Mouse (Mus musculus): ENCODE data around the gene Vmn1r89. TPM values are rescaled to one million over a fixed set of nuclear protein-coding genes. Genes with fewer than 3 reads are reported as not detected.

Vmn1r89 gene
- polyA plus RNA-seq (2015; fragmentation: Nextera tagmentation; extraction: Ambion mirVana), result not detected in 2 replicates

GRCm38 (mm10) chr7:13212720-13213119, at the start of gene Vmn1r89:
Vmn1r89 (plus strand) TSS chr7:13213020.
- no peaks in the 10 kb centered on the region for H3K27me3 ChIP-seq (ENCODE audit: insufficient read depth, low read length)
- H3K9ac ChIP-seq (replicated peaks; ENCODE audit: low read length), result no peak within 1 kb of the TSS
- no peak within 1 kb of the TSS for H3K27ac ChIP-seq (ENCODE audit: low read length)
- ATAC-seq (ENCODE audit: low FRiP score, low TSS enrichment), result no peak
- H3K9me3 ChIP-seq (ENCODE audit: low read length), result no peaks in the 10 kb centered on the region
- H3K4me3 ChIP-seq (ENCODE audit: low read length), result no peak within 1 kb of the TSS
- H3K4me2 ChIP-seq (replicated peaks; ENCODE audit: low read depth, low read length), result no peak within 1 kb of the TSS
- H3K4me1 ChIP-seq (ENCODE audit: insufficient read depth, low read length), result no peaks in the 10 kb centered on the region
- no peaks in the 10 kb centered on the region for H3K36me3 ChIP-seq (ENCODE audit: insufficient read depth, low read length)

GRCm38 (mm10) chr7:13260746-13261700, 48.2 kb downstream of the Vmn1r89 start:
- Histone ChIP-seq H3K27me3 (ENCODE audit: insufficient read depth, low read length) (no peaks in the 10 kb centered on the region), H3K27ac (ENCODE audit: low read length) (no peak overlapping the region), H3K4me3 (ENCODE audit: low read length) (no peak overlapping the region), H3K4me2 (replicated peaks; ENCODE audit: low read depth, low read length) (no peak overlapping the region), H3K9ac (replicated peaks; ENCODE audit: low read length) (no peak overlapping the region), H3K9me3 (ENCODE audit: low read length) (no peaks in the 10 kb centered on the region), H3K36me3 (ENCODE audit: insufficient read depth, low read length) (no peaks in the 10 kb centered on the region), H3K4me1 (ENCODE audit: insufficient read depth, low read length) (no peaks in the 10 kb centered on the region)
- WGBS, result 51% methylated on average over 49 of the region's 50 CpGs
- peak; percentile 46 for ATAC-seq (ENCODE audit: low FRiP score, low TSS enrichment)

GRCm38 (mm10) chr7:13263851-13264250, 51.0 kb downstream of the Vmn1r89 start:
- H3K4me2 ChIP-seq (replicated peaks; ENCODE audit: low read depth, low read length), result no peak overlapping the region
- no peaks in the 10 kb centered on the region for H3K27me3 ChIP-seq (ENCODE audit: insufficient read depth, low read length)
- no peak overlapping the region for H3K9ac ChIP-seq (replicated peaks; ENCODE audit: low read length)
- WGBS, result 90% methylated on average over 5 of the region's 5 CpGs
- no peak overlapping the region for H3K27ac ChIP-seq (ENCODE audit: low read length)
- ATAC-seq (ENCODE audit: low FRiP score, low TSS enrichment), result no peak
- no peaks in the 10 kb centered on the region for H3K9me3 ChIP-seq (ENCODE audit: low read length)
- no peaks in the 10 kb centered on the region for H3K36me3 ChIP-seq (ENCODE audit: insufficient read depth, low read length)
- no peaks in the 10 kb centered on the region for H3K4me1 ChIP-seq (ENCODE audit: insufficient read depth, low read length)
- H3K4me3 ChIP-seq (ENCODE audit: low read length), result no peak overlapping the region

GRCm38 (mm10) chr7:13264396-13264795, 51.6 kb downstream of the Vmn1r89 start:
- WGBS, result 61% methylated on average over 2 of the region's 2 CpGs
- no peaks in the 10 kb centered on the region for H3K27me3 ChIP-seq (ENCODE audit: insufficient read depth, low read length)
- H3K9ac ChIP-seq (replicated peaks; ENCODE audit: low read length), result no peak overlapping the region
- H3K4me2 ChIP-seq (replicated peaks; ENCODE audit: low read depth, low read length), result no peak overlapping the region
- no peak overlapping the region for H3K27ac ChIP-seq (ENCODE audit: low read length)
- H3K36me3 ChIP-seq (ENCODE audit: insufficient read depth, low read length), result no peaks in the 10 kb centered on the region
- no peak for ATAC-seq (ENCODE audit: low FRiP score, low TSS enrichment)
- no peak overlapping the region for H3K4me3 ChIP-seq (ENCODE audit: low read length)
- H3K9me3 ChIP-seq (ENCODE audit: low read length), result no peaks in the 10 kb centered on the region
- H3K4me1 ChIP-seq (ENCODE audit: insufficient read depth, low read length), result no peaks in the 10 kb centered on the region

- Histone ChIP-seq H3K27me3 (ENCODE audit: insufficient read depth, low read length) (no peaks in the 10 kb centered on the region), H3K4me1 (ENCODE audit: insufficient read depth, low read length) (no peaks in the 10 kb centered on the region), H3K36me3 (ENCODE audit: insufficient read depth, low read length) (peaks cover 2% of the 10 kb centered on the region; the same call in 1 of the 2 replicates), H3K4me2 (replicated peaks; ENCODE audit: low read depth, low read length) (no peak overlapping the region), H3K27ac (ENCODE audit: low read length) (no peak overlapping the region), H3K9ac (replicated peaks; ENCODE audit: low read length) (no peak overlapping the region), H3K9me3 (ENCODE audit: low read length) (no peaks in the 10 kb centered on the region), H3K4me3 (ENCODE audit: low read length) (no peak overlapping the region)
- 92% methylated on average over 4 of the region's 4 CpGs for WGBS
- ATAC-seq (ENCODE audit: low FRiP score, low TSS enrichment), result no peak
Measured at GRCm38 (mm10) chr7:13268749-13269260, 56.0 kb downstream of the Vmn1r89 start.

- Histone ChIP-seq H3K4me3 (ENCODE audit: low read length) (no peak overlapping the region), H3K9ac (replicated peaks; ENCODE audit: low read length) (no peak overlapping the region), H3K36me3 (ENCODE audit: insufficient read depth, low read length) (peaks cover 4% of the 10 kb centered on the region; the same call in 1 of the 2 replicates), H3K4me1 (ENCODE audit: insufficient read depth, low read length) (no peaks in the 10 kb centered on the region), H3K4me2 (replicated peaks; ENCODE audit: low read depth, low read length) (no peak overlapping the region), H3K27me3 (ENCODE audit: insufficient read depth, low read length) (no peaks in the 10 kb centered on the region), H3K27ac (ENCODE audit: low read length) (no peak overlapping the region), H3K9me3 (ENCODE audit: low read length) (no peaks in the 10 kb centered on the region)
- WGBS, result 88% methylated on average over 11 of the region's 11 CpGs
- ATAC-seq (ENCODE audit: low FRiP score, low TSS enrichment), result no peak
Measured at GRCm38 (mm10) chr7:13269394-13269793, 56.6 kb downstream of the Vmn1r89 start.

Other genes with a start within 250 kb of the Vmn1r89 start
- gene Zfp324, start 247.2 kb upstream of the Vmn1r89 start, polyA plus RNA-seq (2015; fragmentation: Nextera tagmentation; extraction: Ambion mirVana), result 10.4 and 12.1 TPM in 2 replicates
- 12.4 and 14.4 TPM in 2 replicates for gene Zfp446, start 235.2 kb upstream of the Vmn1r89 start, polyA plus RNA-seq (2015; fragmentation: Nextera tagmentation; extraction: Ambion mirVana)
- 0.11 and 0.40 TPM in 2 replicates for gene Slc27a5, start 214.8 kb upstream of the Vmn1r89 start, polyA plus RNA-seq (2015; fragmentation: Nextera tagmentation; extraction: Ambion mirVana)
- gene Trim28, start 213.9 kb upstream of the Vmn1r89 start, polyA plus RNA-seq (2015; fragmentation: Nextera tagmentation; extraction: Ambion mirVana), result 245 TPM in 2 replicates
- 28.3 and 29.2 TPM in 2 replicates for gene Zbtb45, start 203.0 kb upstream of the Vmn1r89 start, polyA plus RNA-seq (2015; fragmentation: Nextera tagmentation; extraction: Ambion mirVana)
- gene Chmp2a, start 178.2 kb upstream of the Vmn1r89 start, polyA plus RNA-seq (2015; fragmentation: Nextera tagmentation; extraction: Ambion mirVana), result 159 and 162 TPM in 2 replicates
- gene Ube2m, start 174.7 kb upstream of the Vmn1r89 start, polyA plus RNA-seq (2015; fragmentation: Nextera tagmentation; extraction: Ambion mirVana), result 30.4 and 54.9 TPM in 2 replicates
- gene Mzf1, start 158.3 kb upstream of the Vmn1r89 start, polyA plus RNA-seq (2015; fragmentation: Nextera tagmentation; extraction: Ambion mirVana), result 3.8 and 5.1 TPM in 2 replicates
- not detected in 2 replicates for gene Vmn1r85, start 117.8 kb upstream of the Vmn1r89 start, polyA plus RNA-seq (2015; fragmentation: Nextera tagmentation; extraction: Ambion mirVana)
- gene Vmn1r86, start 93.1 kb upstream of the Vmn1r89 start, polyA plus RNA-seq (2015; fragmentation: Nextera tagmentation; extraction: Ambion mirVana), result not detected in 2 replicates
- not detected in 2 replicates for gene Vmn1r87, start 72.9 kb upstream of the Vmn1r89 start, polyA plus RNA-seq (2015; fragmentation: Nextera tagmentation; extraction: Ambion mirVana)
- gene Vmn1r88, start 53.5 kb upstream of the Vmn1r89 start, polyA plus RNA-seq (2015; fragmentation: Nextera tagmentation; extraction: Ambion mirVana), result not detected in 2 replicates
- gene Lig1, start 64.3 kb downstream of the Vmn1r89 start, polyA plus RNA-seq (2015; fragmentation: Nextera tagmentation; extraction: Ambion mirVana), result 89.1 and 98.3 TPM in 2 replicates
- gene Zswim9, start 65.7 kb downstream of the Vmn1r89 start, polyA plus RNA-seq (2015; fragmentation: Nextera tagmentation; extraction: Ambion mirVana), result 10.2 and 11.0 TPM in 2 replicates
- 1.1 and 1.2 TPM in 2 replicates for gene Pla2g4c, start 111.6 kb downstream of the Vmn1r89 start, polyA plus RNA-seq (2015; fragmentation: Nextera tagmentation; extraction: Ambion mirVana)
- gene Cabp5, start 185.1 kb downstream of the Vmn1r89 start, polyA plus RNA-seq (2015; fragmentation: Nextera tagmentation; extraction: Ambion mirVana), result not detected in 2 replicates
- not detected in 2 replicates for gene Bsph1, start 237.8 kb downstream of the Vmn1r89 start, polyA plus RNA-seq (2015; fragmentation: Nextera tagmentation; extraction: Ambion mirVana)